ENCODE assay signal across 9 mouse cellular contexts in genomic region chr17:45516488-45516887, GRCm38 (mm10). TPM values are rescaled to one million over a fixed set of nuclear protein-coding genes. Genes with fewer than 3 reads are reported as not detected.
A peak's percentile ranks its signal among the peaks of the same experiment; 100 is the strongest.
DNase-seq lines count a peak whose midpoint lies in the region; ATAC-seq lines count a peak whose summit lies in the region.
"Had no signal": no experiment of that assay in that cellular context is flagged by ENCODE, and none has a peak within 500 bp of the region (broad histone marks: within the 10 kb centered on the region; RNA-seq: fewer than 3 reads in every experiment).

No protein-coding gene starts in this region.

- peaks cover 31% of the 10 kb centered on the region for H3K36me3 ChIP-seq in forebrain, embryonic 12.5 days (replicated peaks)
- peaks cover 63% of the 10 kb centered on the region for H3K36me3 ChIP-seq in hindbrain, embryonic 10.5 days

- 59% methylated on average over 8 of the region's 8 CpGs for WGBS in forebrain, embryonic 12.5 days
- WGBS in hindbrain, embryonic 10.5 days = 56% methylated on average over 8 of the region's 8 CpGs

- peak; percentile 87 for DNase-seq in MN1 (ENCODE audit: low spot score)
- peak; percentile 64 for DNase-seq in c-Kit-positive CD71-positive TER-119-negative erythroid progenitor cells, embryonic 14.5 days (ENCODE audit: low read depth)
- peak; percentile 81 for DNase-seq in hindbrain, embryonic 10.5 days (ENCODE audit: low spot score)
- DNase-seq in layer of hippocampus, postnatal 14 days (ENCODE audit: low spot score in 2 of 2) = peak; percentile 77 to 84
- DNase-seq in right cerebral cortex, adult 18-20 months = peak; percentile 78
- peak; percentile 72 for DNase-seq in urinary bladder, postnatal 14 days (ENCODE audit: low spot score)

- no peak overlapping the region for H3K9ac ChIP-seq in forebrain, embryonic 12.5 days
- H3K9ac ChIP-seq: limb, embryonic 15.5 days had no signal

- ATAC-seq in forebrain, embryonic 12.5 days (ENCODE audit: low FRiP score) = peak; percentile 51
- peak; percentile 85 for ATAC-seq in megakaryocyte, adult 5-6 weeks (ENCODE audit: poor library complexity, severe bottlenecking)

- no peaks in the 10 kb centered on the region for H3K9me3 ChIP-seq in forebrain, embryonic 12.5 days
- H3K9me3 ChIP-seq in hindbrain, embryonic 10.5 days = no peaks in the 10 kb centered on the region
- H3K9me3 ChIP-seq: limb, embryonic 15.5 days had no signal

- H3K4me3 ChIP-seq in forebrain, embryonic 12.5 days (replicated peaks) = no peak overlapping the region
- no peak overlapping the region for H3K4me3 ChIP-seq in hindbrain, embryonic 10.5 days
- H3K4me3 ChIP-seq: limb, embryonic 15.5 days had no signal

- no peaks in the 10 kb centered on the region for H3K27me3 ChIP-seq in forebrain, embryonic 12.5 days
- no peaks in the 10 kb centered on the region for H3K27me3 ChIP-seq in hindbrain, embryonic 10.5 days (ENCODE audit: insufficient read depth, poor library complexity, severe bottlenecking)
- H3K27me3 ChIP-seq: limb, embryonic 15.5 days had no signal

- no peak overlapping the region for H3K4me2 ChIP-seq in forebrain, embryonic 12.5 days
- H3K4me2 ChIP-seq: limb, embryonic 15.5 days had no signal

- no peak overlapping the region for H3K27ac ChIP-seq in forebrain, embryonic 12.5 days
- no peak overlapping the region for H3K27ac ChIP-seq in hindbrain, embryonic 10.5 days
- H3K27ac ChIP-seq: limb, embryonic 15.5 days had no signal

- H3K4me1 ChIP-seq in forebrain, embryonic 12.5 days = no peaks in the 10 kb centered on the region
- peaks cover 9% of the 10 kb centered on the region; the same call in 1 of the 2 replicates for H3K4me1 ChIP-seq in hindbrain, embryonic 10.5 days (replicated peaks)
- H3K4me1 ChIP-seq: limb, embryonic 15.5 days had no signal

RNA-seq across cellular contexts. Expression of gene Tcte1, which starts 6.7 kb away (rescaled TPM):
- polyA plus RNA-seq in forebrain, embryonic 12.5 days (2016; fragmentation: Nextera tagmentation; extraction: Ambion mirVana) = 1.1 and 2.4 TPM in 2 replicates
- polyA plus RNA-seq in hindbrain, embryonic 10.5 days (2016; fragmentation: Nextera tagmentation; extraction: Ambion mirVana) = 1.7 and 3.8 TPM in 2 replicates
- total RNA-seq in layer of hippocampus, postnatal 14 days (2021) = 1 to 10 TPM in 1 of 2 experiments, under 1 TPM in 1; 0.88 to 1.1 TPM
- total RNA-seq in megakaryocyte, adult 5-6 weeks (2015) = not detected in 2 replicates
- total RNA-seq in megakaryocyte, adult 5-6 weeks (2017) = not detected in 2 replicates

RNA-seq across cellular contexts. Expression of gene Aars2, which starts 9.8 kb away (rescaled TPM):
- 22.8 and 26.5 TPM in 2 replicates for polyA plus RNA-seq in forebrain, embryonic 12.5 days (2016; fragmentation: Nextera tagmentation; extraction: Ambion mirVana)
- 27.7 and 35.0 TPM in 2 replicates for polyA plus RNA-seq in hindbrain, embryonic 10.5 days (2016; fragmentation: Nextera tagmentation; extraction: Ambion mirVana)
- total RNA-seq in layer of hippocampus, postnatal 14 days (2021) = 10 to 100 TPM; 20.4 to 24.2 TPM
- total RNA-seq in megakaryocyte, adult 5-6 weeks (2015) = 2.3 and 4.0 TPM in 2 replicates
- total RNA-seq in megakaryocyte, adult 5-6 weeks (2017) = 4.6 and 5.2 TPM in 2 replicates

RNA-seq across cellular contexts. Expression of gene Tmem151b, which starts 33.0 kb away (rescaled TPM):
- polyA plus RNA-seq in forebrain, embryonic 12.5 days (2016; fragmentation: Nextera tagmentation; extraction: Ambion mirVana) = 8.5 and 13.4 TPM in 2 replicates
- 7.2 and 10.6 TPM in 2 replicates for polyA plus RNA-seq in hindbrain, embryonic 10.5 days (2016; fragmentation: Nextera tagmentation; extraction: Ambion mirVana)
- 100 to 1,000 TPM; 106 to 107 TPM for total RNA-seq in layer of hippocampus, postnatal 14 days (2021)
- total RNA-seq in megakaryocyte, adult 5-6 weeks (2015) = not detected in 2 replicates
- total RNA-seq in megakaryocyte, adult 5-6 weeks (2017) = not detected in 2 replicates

RNA-seq across cellular contexts. Expression of gene Nfkbie, which starts 39.0 kb away (rescaled TPM):
- polyA plus RNA-seq in forebrain, embryonic 12.5 days (2016; fragmentation: Nextera tagmentation; extraction: Ambion mirVana) = 5.5 and 5.7 TPM in 2 replicates
- polyA plus RNA-seq in hindbrain, embryonic 10.5 days (2016; fragmentation: Nextera tagmentation; extraction: Ambion mirVana) = 8.3 and 9.7 TPM in 2 replicates
- 1 to 10 TPM; 3.4 to 3.6 TPM for total RNA-seq in layer of hippocampus, postnatal 14 days (2021)
- total RNA-seq in megakaryocyte, adult 5-6 weeks (2015) = 10.4 and 11.1 TPM in 2 replicates
- 13.4 and 14.0 TPM in 2 replicates for total RNA-seq in megakaryocyte, adult 5-6 weeks (2017)

RNA-seq across cellular contexts. Expression of gene Spats1, which starts 41.3 kb away (rescaled TPM):
- 1.1 and 1.8 TPM in 2 replicates for polyA plus RNA-seq in forebrain, embryonic 12.5 days (2016; fragmentation: Nextera tagmentation; extraction: Ambion mirVana)
- polyA plus RNA-seq in hindbrain, embryonic 10.5 days (2016; fragmentation: Nextera tagmentation; extraction: Ambion mirVana) = 0.31 and 0.36 TPM in 2 replicates
- total RNA-seq in layer of hippocampus, postnatal 14 days (2021) = 1 to 10 TPM; 5.0 to 5.4 TPM
- not detected in 2 replicates for total RNA-seq in megakaryocyte, adult 5-6 weeks (2015)
- total RNA-seq in megakaryocyte, adult 5-6 weeks (2017) = not detected in 2 replicates

Comparison
In these comparisons a context has a peak if more than half of its experiments do, and no peak if none do; other contexts are left out.
1. RNA of gene Tmem151b, which starts 33.0 kb away (total RNA-seq): 106 to 107 TPM in layer of hippocampus, postnatal 14 days; not detected in megakaryocyte, adult 5-6 weeks; every median in the first group is over 100 times any median in the second.
2. Peak in every context shown above with its lines, with median percentiles within 50 percentile points of each other: DNase-seq.